Mouse (Mus musculus): Measurements from ENCODE around the gene Mrpl47. TPM values are rescaled to one million over a fixed set of nuclear protein-coding genes. Genes with fewer than 3 reads are reported as not detected.
A peak's percentile ranks its signal among the peaks of the same experiment; 100 is the strongest.
"Not testable (repeated sequence)": the region's sequence is repeated elsewhere in the genome, so short reads cannot be mapped to it uniquely, and the experiment has no call there.

Mrpl47 gene
- total RNA-seq (2022), result 10 to 100 TPM; 20.4 to 30.2 (median 26.4) TPM

DNA sequence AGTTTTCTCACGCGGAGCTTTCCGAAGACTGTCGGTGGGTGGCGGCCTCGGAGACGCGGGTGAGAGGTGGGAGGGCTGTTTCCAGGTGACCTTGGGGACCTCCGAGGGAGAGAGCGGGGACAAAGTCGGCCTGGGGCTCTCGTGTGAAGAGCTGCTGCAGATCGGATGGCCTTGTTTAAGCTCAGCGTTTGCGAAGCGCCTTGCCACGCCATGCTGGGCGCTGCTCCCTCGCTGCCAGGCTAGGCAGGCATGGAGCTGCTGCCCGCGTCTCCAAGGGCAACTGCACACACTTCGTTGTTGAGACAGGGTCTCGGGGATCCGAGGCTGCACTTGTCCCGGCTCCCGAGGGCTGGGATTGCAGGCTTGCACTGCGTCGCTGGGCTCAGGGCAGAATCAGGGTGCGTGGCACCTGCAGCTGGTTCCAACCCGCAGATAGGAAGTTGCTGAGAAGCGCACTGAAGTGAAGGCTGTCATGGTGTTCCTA lies at the start of gene Mrpl47:
Mrpl47 (minus strand) TSS at position 434 of the 484 bp plus-strand sequence.
- DNase-seq (ENCODE audit: low spot score in 2 of 2), result no peak

DNA sequence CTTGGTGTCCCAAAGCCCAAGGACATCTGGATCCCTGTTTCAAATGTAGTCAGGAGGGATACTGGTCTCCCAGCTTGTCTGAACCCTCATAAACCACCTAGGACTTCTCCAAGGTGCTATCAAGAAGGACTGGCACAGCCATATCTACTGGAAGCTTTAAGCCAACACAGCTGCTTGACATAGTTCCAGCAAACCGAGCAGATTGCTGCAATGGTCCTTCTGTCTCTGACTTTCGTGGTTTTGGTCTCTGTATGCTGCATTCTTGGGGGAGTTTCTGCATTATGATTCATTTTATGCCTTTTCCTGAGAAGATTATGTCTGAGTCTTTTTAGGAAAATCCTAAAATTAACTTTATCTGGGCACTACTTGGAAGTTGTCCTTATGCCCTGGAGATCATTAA lies 33.4 kb upstream of the Mrpl47 start:
- DNase-seq (ENCODE audit: low spot score in 2 of 2), result no peak

DNA sequence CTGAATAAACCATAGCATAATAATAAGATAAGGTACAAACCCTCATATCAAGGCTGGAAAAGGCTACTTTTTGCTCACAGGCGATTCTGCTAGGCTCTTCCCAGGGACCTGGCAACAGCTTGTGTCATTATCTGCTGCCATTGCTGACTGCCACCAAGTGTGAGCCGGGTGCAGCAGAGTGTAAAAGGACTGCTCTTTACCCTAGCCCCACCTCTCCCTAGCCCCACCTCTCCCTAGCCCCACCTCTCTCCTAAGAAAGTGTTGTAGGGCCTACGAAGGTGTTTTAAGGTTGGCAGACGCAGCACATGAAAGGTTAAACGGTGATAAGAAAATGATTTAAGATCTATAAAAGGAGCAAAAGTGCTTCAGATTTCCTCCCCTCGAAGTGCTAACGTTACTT lies 26.5 kb upstream of the Mrpl47 start:
- no peak for DNase-seq (ENCODE audit: low spot score in 2 of 2)

DNA sequence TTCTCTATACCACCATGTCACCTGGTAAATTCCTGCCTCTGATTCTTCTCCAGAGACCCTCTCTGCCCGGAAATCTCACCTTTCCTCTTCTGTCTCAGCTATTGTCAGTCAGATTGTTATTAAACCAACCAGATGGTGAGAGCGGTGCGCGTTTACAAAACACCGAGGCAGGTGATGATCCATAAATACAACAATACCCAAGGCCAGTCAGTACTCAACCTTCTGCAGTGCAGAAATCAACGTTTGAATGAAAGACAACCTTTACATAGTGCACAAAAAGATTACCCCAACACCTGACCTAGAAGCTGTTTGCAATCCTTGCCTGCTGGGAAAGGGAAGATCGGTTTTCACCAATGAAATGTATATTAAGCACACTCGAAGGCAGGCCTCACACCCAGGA lies 25.6 kb upstream of the Mrpl47 start:
- no peak for DNase-seq (ENCODE audit: low spot score in 2 of 2)

DNA sequence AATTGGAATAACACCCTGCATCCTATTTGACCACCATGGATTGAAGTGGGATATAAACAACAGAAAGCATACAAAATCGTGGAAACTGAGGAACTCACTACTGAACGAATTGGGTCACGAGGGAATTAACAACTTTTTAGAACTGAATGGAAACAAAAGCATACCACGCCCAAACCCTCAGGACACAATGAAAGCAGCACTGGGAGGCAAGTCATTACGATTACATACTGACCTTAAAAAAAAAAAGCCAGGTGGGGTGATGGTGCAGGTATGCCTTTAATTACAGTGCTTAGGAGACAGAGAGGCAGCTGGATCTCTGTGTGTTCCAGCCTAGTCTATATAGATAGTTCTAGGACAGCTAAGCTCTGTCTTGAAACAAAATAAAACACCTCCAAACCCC lies 21.8 kb upstream of the Mrpl47 start:
- DNase-seq (ENCODE audit: low spot score in 2 of 2), result no peak

DNA sequence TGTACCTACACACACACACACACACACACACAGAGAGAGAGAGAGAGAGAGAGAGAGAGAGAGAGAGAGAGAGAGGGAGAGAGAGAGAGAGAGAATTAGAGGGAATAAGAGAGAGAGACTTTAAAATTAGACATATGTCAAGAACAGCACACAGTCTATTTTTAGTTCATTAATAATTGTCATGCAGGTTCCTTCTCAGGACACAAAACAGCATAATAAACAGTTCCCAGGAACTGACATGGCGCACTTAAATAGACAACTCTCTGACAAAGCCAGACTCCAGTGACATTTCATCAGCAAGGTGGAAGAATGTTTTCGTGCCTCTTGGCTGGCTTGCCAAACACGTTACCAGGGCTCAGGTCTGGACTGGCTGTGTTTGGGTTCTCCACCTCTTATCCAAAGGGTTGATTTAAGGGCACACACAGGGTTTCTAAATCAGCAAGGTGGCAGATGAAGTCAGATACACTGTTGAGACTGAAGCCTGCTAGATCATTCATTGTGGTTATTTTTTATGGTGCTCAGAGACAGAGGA lies 17.0 kb upstream of the Mrpl47 start:
- no peak for DNase-seq (ENCODE audit: low spot score in 2 of 2)

DNA sequence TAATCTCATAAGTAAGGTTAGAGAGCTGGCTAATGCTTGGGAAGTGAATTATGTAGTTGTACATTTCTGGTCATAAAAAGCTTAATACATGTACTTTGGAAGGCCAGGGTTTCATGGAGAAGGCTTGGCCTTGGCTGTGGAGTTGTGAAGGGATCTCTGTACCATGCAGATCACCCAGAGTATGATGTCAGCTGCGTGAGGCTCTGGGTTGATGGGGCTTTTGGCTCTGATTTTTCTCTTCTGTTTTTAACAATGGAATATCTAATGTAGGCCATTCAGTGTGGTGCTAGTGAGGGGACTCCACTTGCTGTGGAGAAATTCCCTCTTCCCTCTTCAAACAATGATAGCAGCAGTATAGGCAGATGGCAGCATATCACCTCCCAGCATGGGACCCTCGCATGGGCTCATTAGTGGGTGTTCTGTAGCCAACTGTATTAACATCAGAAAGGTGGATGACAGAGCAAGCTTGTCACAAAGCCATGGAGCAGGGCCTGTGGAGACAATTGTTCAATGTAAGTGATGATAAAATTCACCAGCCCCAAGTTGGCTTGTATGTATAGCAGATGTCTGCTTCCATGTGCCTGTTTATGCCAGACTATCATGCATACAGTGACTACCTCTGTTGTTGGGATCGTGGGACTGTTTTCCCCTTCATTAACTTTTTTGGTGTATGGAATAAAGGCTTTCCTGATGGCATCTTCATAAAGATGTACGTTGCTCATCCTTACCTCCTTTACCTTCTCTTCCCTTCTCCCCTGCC lies 12.6 kb upstream of the Mrpl47 start:
- no peak for DNase-seq (ENCODE audit: low spot score in 2 of 2)

DNA sequence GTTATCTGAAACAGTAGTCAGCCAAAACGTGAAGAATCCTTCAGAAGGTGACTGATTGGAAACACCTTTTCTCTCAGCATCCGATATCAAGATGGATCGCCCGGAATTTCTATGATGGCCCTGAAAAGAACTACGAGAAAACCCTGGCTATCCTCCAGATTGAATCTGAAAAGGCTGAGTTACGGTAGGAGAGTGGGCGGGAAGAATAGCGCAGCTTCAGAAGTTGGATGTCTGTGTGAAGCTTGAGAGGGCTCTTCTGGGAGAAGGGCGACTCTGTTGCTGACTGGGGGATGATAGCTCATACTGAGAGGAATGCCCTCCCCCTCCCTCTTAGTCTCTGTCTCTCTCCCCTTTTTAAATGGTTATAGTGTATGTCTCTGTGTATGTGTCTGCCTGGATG lies 11.0 kb upstream of the Mrpl47 start:
- no peak for DNase-seq (ENCODE audit: low spot score in 2 of 2)

DNA sequence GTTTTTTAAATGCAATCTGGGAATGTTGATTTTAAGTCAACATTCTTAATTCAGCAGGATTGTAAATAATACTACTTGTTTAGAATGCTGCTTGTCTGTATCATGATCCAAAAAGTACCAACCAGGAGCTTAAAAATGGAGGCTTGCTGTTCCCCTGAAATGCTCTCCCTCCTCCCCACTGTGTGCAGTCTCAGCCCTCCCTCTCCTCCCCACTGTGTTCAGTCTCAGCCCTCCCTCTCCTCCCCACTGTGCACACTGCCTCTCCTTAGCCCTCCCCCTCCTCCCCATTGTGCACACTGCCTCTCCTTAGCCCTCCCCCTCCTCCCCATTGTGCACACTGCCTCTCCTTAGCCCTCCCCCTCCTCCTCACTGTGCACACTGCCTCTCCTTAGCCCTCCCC lies 8.0 kb upstream of the Mrpl47 start:
- DNase-seq (ENCODE audit: low spot score in 2 of 2), result not testable (repeated sequence)

DNA sequence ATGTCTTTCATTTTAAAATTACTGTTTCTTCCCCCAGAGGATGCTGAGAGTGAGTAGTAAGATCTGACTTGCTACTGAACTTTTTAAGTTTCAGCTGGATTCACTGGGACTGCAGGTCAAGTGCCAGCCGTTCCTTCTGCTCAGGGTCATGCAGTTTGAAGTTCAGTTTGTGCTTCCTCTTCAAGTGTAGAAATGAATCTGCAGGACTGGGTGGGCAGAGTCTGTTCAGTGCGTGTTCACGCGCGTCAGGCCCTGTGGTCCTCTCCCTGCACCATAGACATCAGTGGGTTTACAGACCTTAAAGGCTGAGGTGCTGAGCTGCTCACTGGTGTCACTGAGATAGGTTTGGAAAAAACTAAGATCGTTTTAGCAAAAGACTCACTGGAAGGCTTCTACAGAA lies 7.6 kb upstream of the Mrpl47 start:
- no peak for DNase-seq (ENCODE audit: low spot score in 2 of 2)

DNA sequence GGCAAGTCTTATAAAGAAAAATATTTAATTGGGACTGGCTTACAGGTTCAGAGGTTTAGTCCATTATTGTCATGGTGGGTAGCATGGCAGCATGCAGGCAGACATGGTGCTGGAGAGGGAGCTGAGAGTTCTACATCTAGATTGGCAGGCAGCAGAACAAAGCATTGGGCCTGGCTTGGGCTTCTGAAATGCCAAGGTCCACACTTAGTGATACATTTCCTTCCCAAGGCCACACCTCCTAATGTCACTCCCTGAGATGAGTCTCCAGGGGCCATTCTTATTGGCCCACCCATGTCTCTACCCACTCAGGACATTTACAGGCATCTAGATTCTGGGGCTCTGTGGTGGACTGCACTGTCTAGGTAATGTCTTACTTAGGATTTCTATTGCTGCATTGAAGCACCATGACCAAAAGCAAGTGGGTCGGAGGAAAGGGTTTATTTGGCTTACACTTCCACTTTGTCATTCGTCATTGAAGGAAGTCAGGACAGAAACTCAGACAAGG lies 4.9 kb upstream of the Mrpl47 start:
- no peak for DNase-seq (ENCODE audit: low spot score in 2 of 2)

DNA sequence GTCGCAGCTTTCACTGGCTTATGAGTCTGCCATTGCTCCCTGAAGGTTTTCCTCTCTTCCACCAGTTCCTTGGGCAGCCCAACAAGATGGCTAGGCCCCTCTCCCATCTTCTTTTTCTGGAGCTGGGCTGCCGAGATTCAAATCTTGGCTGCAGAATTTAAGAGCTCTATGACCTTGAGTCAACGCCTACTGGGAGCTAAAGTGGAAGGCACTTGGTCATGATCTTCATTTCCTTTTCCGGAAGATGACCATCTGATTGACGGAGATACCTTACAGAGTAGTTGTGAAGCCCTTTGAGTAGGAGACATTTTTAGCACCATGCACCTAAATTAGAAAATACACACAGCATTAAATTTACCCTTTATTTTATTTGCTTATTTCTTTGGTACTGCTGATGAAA lies 1.1 kb upstream of the Mrpl47 start:
- DNase-seq (ENCODE audit: low spot score in 2 of 2), result no peak

DNA sequence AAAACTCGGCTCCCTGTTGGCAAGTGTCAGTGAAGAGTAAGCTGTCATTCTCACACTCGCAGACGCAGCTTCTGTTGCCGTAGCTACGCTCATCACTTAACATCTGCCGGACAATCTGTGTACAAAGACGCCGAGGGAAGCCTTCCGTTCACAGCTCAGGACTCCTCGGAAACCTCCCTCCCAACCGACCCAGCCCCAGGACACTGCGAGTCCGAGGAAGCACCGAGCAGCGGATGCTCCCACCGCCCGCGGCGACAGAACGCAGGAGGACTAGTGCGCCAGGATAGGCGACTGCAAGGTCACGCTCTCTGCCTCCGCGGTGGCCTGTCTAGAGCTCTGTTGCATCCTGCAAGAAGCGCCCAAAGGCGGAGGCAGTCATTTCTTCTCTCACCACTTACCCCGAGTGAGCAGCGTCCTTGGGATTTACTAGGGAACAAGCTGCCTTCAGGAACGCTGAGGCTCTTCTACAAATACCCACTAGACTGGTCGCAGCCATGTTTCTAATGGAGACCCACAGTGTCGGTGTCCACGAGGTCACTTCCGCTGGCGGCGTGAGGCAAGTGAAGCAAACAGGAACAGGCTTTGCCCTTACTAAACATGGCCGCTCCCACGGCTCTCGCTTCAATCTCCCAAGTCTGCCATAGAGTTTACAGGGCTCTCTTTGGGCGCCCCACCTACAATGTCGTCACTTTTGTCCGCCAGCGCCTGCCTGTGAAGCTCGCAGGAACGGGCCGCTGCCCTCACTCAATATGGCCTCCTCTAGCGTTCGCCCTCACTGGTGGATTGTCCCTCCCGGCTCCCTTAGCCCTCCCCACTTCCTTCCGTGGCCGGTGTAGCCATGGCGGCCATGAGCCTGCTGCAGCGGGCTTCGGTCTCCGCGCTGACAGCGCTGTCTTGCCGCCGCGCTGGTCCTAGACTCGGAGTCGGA lies 897 bp downstream of the Mrpl47 start, which contains the start of gene Ndufb5:
Ndufb5 (plus strand) TSS at position 747 of the 928 bp plus-strand sequence.
- peak; percentile 96 to 98 for DNase-seq (ENCODE audit: low spot score in 2 of 2)

DNA sequence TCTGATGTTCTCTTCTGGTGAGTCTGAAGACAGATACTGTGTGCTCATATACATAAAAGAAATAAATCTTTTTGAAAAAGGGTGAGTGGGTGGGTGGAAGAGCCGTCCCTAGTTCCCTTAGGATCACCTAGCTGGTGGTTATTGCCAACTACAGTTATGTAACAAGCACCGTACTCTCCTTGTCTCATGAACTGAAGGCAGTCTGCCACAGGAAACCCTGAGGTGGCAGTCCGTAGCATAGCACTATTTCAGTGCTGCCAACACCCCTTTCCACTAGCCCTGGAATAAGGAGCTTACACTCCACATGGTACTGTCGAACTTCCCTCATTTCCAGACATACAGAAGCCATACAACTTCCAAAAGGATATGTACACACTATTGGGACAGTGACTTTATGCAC lies 9.5 kb downstream of the Mrpl47 start:
- no peak for DNase-seq (ENCODE audit: low spot score in 2 of 2)

DNA sequence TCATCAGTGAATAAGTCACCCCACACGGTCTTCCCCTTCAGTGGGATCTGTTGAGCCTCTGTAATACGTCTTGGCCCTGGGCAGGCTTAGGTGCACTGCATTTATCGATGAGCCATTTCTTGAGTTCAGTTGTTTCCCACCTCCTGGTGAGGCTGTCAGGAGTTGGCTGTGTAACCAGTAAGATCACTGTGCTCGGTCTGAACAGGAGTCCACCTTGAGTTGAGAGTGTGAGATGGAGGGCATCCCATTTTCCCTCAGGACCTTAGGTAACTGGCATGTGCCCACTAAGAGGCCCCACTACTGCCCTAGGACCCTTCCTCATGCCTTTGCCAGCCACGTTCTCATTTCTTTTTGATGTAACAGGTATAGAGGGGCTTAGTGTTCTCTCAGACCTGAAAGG lies 11.5 kb downstream of the Mrpl47 start:
- DNase-seq (ENCODE audit: low spot score in 2 of 2), result no peak

DNA sequence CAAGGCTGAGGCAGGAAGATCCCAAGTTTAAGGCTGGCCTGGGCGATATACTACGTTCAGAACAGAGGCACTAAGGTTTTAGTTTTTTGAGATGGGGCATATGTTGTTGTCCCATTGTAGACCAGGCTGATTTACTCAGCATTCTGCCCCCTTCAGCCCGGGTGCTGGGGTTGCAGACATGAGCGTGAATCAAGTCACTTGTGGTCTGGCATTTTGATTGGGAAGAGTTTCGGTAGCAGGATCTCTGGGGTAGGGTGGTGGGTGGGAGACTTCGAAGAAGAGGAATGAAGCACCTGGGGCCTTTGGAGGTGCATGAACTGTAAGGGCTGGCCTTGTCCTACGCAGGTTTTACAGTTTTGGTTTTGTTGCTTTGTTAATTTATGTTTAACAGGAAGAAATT lies 13.2 kb downstream of the Mrpl47 start:
- no peak for DNase-seq (ENCODE audit: low spot score in 2 of 2)

DNA sequence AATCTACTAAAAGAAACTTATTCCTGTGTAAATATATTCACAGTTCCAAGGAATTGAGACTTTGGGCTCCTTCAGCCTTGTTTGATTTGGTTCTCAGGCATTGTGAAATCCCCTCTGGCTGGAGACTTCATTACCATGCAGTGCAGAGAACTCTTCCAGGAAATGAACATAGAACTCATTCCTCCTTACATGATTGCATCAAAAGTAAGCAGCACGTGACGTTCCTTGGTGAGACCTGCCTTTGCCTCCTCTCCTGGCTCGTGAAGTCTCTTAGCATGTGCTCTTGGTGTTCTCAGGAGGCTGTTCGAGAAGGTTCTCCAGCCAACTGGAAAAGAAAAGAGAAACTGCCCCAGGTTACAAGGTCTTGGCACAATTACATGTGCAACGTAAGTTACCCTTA lies 19.1 kb downstream of the Mrpl47 start:
- no peak for DNase-seq (ENCODE audit: low spot score in 2 of 2)

DNA sequence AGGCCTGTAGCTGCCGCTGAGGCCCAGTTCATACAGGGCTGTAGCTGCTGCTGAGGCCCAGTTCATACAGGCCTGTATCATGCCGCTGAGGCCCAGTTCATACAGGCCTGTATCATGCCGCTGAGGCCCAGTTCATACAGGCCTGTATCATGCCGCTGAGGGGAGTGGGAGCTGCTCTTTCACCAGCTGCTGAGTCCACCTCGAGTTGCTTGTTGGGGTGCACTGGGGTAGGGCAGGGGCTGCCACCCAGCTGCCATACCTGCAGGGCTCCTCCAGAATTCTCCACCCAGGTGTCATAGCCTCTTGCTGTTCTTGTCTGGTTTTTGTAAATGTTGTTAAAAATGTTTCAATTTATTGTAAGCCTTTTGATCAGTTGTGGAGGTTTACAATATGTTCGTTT lies 20.0 kb downstream of the Mrpl47 start:
- DNase-seq (ENCODE audit: low spot score in 2 of 2), result not testable (repeated sequence)

DNA sequence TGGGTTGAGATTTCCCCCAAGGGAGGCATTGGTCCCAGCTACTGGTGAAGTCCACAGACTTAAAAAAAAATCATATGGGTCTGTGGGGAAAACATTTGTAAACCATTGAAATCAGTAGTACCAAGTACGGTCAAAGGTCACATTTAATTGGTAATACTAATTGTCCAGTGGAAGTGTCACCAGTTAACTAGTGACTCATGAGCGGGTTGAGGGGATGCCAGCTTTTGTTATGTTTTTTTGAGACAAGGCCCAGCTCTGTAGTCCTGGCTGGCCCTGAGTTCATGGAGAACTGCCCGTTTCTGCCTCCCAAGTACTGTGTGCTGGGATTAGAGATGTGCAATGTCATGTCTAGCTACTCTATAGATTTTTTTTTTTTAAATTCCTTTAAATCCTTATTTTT lies 23.7 kb downstream of the Mrpl47 start:
- DNase-seq (ENCODE audit: low spot score in 2 of 2), result no peak

DNA sequence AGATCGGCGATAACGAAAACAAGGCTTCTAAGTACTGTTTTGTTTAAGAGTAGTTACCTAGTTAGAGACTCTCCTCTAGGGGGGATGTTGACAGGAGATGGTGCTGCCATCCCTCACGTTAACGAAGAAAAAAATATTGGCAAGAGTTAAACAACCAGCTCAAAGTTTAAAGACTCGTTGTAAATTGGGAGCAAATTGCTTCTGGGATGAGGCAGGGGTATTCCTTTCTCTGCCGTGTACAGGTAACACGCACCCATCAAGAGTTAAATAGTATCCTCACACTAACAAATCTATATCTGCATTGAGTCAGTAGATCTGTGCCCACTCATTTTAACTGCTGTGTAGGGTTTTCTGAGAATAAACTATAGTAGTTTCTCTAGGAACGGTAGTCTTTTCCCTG lies 28.0 kb downstream of the Mrpl47 start:
- no peak for DNase-seq (ENCODE audit: low spot score in 2 of 2)

DNA sequence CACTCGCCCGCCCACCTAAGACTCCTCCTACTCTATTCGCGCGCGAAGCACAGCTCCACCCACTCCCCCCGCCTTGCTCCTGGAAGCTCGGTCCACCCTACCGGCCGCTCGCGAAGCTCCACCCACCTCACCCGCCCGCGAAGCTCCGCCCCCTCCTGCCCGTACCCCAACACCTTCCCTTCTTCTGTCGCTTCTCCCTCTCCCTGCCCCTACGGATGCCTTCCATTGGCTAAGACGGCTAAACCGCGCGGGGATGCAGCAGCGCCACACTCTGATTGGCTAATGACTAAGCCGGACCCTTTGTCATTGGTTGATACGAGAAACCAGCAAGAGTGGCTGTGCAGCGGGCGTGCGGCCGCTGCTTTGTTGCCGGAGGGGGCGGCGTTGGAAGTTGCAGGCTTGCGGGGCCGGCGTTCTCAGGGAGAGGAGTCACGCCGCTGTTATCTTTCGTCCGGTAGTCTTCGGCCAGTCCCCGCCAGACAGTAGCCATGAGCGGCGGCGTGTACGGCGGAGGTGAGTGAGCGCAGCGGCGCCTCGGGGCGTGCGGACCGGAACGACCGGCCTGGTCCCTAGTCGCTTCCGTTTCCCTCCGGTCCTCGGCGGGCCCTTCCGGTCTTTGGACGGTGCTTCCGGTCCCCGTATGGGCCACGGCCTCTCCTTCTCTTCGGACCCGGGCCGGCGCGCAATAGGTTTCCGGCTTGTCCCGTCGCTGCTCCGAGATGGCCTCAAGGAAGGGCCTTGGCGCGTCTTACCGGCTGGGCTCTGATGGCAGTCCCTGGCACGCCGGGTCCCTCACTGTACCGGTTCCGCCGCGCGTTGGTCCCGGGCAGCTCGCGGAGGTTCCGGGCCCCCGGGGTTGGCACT lies 28.8 kb downstream of the Mrpl47 start:
- DNase-seq (ENCODE audit: low spot score in 2 of 2), result peak; percentile 94 to 95
